Mouse (Mus musculus) cerebellum, adult 11 months (tissue): ENCODE results near the gene Nlgn1.

ENCODE experiments used
- DNase-seq: peaks from one replicate; pipeline ENCODE4 v3.0.0; 2022

The Nlgn1 gene

GRCm38 (mm10) chr3:25775437-25775836 lies 556.8 kb downstream of the Nlgn1 start:
- DNase-seq = no peak

- DNase-seq = no peak
Observed at GRCm38 (mm10) chr3:25773908-25774307, 558.4 kb downstream of the Nlgn1 start.

GRCm38 (mm10) chr3:25773467-25773866 lies 558.8 kb downstream of the Nlgn1 start:
- DNase-seq = no peak

- DNase-seq = no peak
Observed at GRCm38 (mm10) chr3:25763689-25764088, 568.6 kb downstream of the Nlgn1 start.

GRCm38 (mm10) chr3:25757813-25758212 lies 574.4 kb downstream of the Nlgn1 start:
- no peak for DNase-seq

GRCm38 (mm10) chr3:25724111-25724510 lies 608.1 kb downstream of the Nlgn1 start:
- no peak for DNase-seq

GRCm38 (mm10) chr3:25721464-25721863 lies 610.8 kb downstream of the Nlgn1 start:
- no peak for DNase-seq

- no peak for DNase-seq
Observed at GRCm38 (mm10) chr3:25707380-25707779, 624.9 kb downstream of the Nlgn1 start.

- DNase-seq = no peak
Observed at GRCm38 (mm10) chr3:25697231-25697630, 635.0 kb downstream of the Nlgn1 start.

GRCm38 (mm10) chr3:25688789-25689464 lies 643.3 kb downstream of the Nlgn1 start:
- peak; percentile 41 for DNase-seq

GRCm38 (mm10) chr3:25683696-25684095 lies 648.6 kb downstream of the Nlgn1 start:
- DNase-seq = no peak

GRCm38 (mm10) chr3:25679373-25679772 lies 652.9 kb downstream of the Nlgn1 start:
- DNase-seq = no peak

GRCm38 (mm10) chr3:25675888-25676287 lies 656.4 kb downstream of the Nlgn1 start:
- DNase-seq = no peak

- DNase-seq = peak; percentile 27
Observed at GRCm38 (mm10) chr3:25675069-25675468, 657.2 kb downstream of the Nlgn1 start.

GRCm38 (mm10) chr3:25673408-25673807 lies 658.9 kb downstream of the Nlgn1 start:
- no peak for DNase-seq

GRCm38 (mm10) chr3:25672779-25673178 lies 659.5 kb downstream of the Nlgn1 start:
- no peak for DNase-seq

- no peak for DNase-seq
Observed at GRCm38 (mm10) chr3:25663464-25663863, 668.8 kb downstream of the Nlgn1 start.

GRCm38 (mm10) chr3:25660285-25660684 lies 672.0 kb downstream of the Nlgn1 start:
- no peak for DNase-seq

- DNase-seq = peak; percentile 13
Observed at GRCm38 (mm10) chr3:25658006-25658405, 674.3 kb downstream of the Nlgn1 start.

GRCm38 (mm10) chr3:25657074-25657473 lies 675.2 kb downstream of the Nlgn1 start:
- peak; percentile 78 for DNase-seq

GRCm38 (mm10) chr3:25653010-25653409 lies 679.2 kb downstream of the Nlgn1 start:
- DNase-seq = peak; percentile 21

- no peak for DNase-seq
Observed at GRCm38 (mm10) chr3:25645895-25646691, 686.2 kb downstream of the Nlgn1 start.

- DNase-seq = no peak
Observed at GRCm38 (mm10) chr3:25629198-25629597, 703.1 kb downstream of the Nlgn1 start.

- DNase-seq = no peak
Observed at GRCm38 (mm10) chr3:25606597-25606996, 725.7 kb downstream of the Nlgn1 start.
